Mouse (Mus musculus): ENCODE measurements around the gene Trub2. TPM values are rescaled to one million over a fixed set of nuclear protein-coding genes. Genes with fewer than 3 reads are reported as not detected.
"Not testable (repeated sequence)": the region's sequence is repeated elsewhere in the genome, so short reads cannot be mapped to it uniquely, and the experiment has no call there.

Gene Trub2
- total and polyA plus RNA-seq, 3 experiments: 7.9 to 66.4 (median 30.5) TPM

- no peaks in the 10 kb centered on the region for H3K27me3 ChIP-seq (ENCODE audit: insufficient read depth, low read length)
- no peak for DNase-seq (ENCODE audit: low spot score)
- no peak for TF ChIP-seq GATA2 (IDR thresholded peaks at IDR 0.05; ENCODE audit: borderline replicate concordance, low read depth, low read length)
- TF ChIP-seq TAL1 (conservative IDR thresholded peaks at IDR 0.05; ENCODE audit: low read depth, low read length): no peak
- no peak for TF ChIP-seq CTCF (IDR thresholded peaks at IDR 0.05; ENCODE audit: low read depth, low read length)
- no peak for TF ChIP-seq GATA1 (IDR thresholded peaks at IDR 0.05; ENCODE audit: borderline replicate concordance, low read length)
- TF ChIP-seq POLR2AphosphoS5 (IDR thresholded peaks at IDR 0.05; ENCODE audit: insufficient replicate concordance, low read depth, low read length): no peak
- H3K4me3 ChIP-seq (ENCODE audit: low read depth, low read length): no peak overlapping the region
- no peaks in the 10 kb centered on the region; the same call in 1 of the 2 replicates for H3K9me3 ChIP-seq (replicated peaks)
- H3K4me1 ChIP-seq (ENCODE audit: insufficient read depth, low read depth, low read length): peaks cover 27% of the 10 kb centered on the region
- no peak for ATAC-seq (ENCODE audit: extremely low read depth, insufficient number of reproducible peaks, low FRiP score, poor library complexity, severe bottlenecking)
- peaks cover 73% of the 10 kb centered on the region for H3K36me3 ChIP-seq (replicated peaks)
Measured at GRCm38 (mm10) chr2:29784290-29784689, 4.0 kb downstream of the Trub2 start.

- ATAC-seq (ENCODE audit: extremely low read depth, insufficient number of reproducible peaks, low FRiP score, poor library complexity, severe bottlenecking); H3K4me3 ChIP-seq (ENCODE audit: low read depth, low read length); H3K9me3 ChIP-seq (replicated peaks); H3K27me3 ChIP-seq (ENCODE audit: insufficient read depth, low read length); DNase-seq (ENCODE audit: low spot score): not testable (repeated sequence)
- peaks cover 18% of the 10 kb centered on the region for H3K4me1 ChIP-seq (ENCODE audit: insufficient read depth, low read depth, low read length)
- peaks cover 97% of the 10 kb centered on the region for H3K36me3 ChIP-seq (replicated peaks)
Measured at GRCm38 (mm10) chr2:29781256-29781655, 7.0 kb downstream of the Trub2 start.

- no peaks in the 10 kb centered on the region for H3K9me3 ChIP-seq (replicated peaks)
- H3K36me3 ChIP-seq (replicated peaks): peaks cover 39% of the 10 kb centered on the region
- no peak overlapping the region for H3K4me3 ChIP-seq (ENCODE audit: low read depth, low read length)
- H3K4me1 ChIP-seq (ENCODE audit: insufficient read depth, low read depth, low read length): peaks cover 12% of the 10 kb centered on the region
- DNase-seq (ENCODE audit: low spot score) (no peak), ATAC-seq (ENCODE audit: extremely low read depth, insufficient number of reproducible peaks, low FRiP score, poor library complexity, severe bottlenecking) (no peak)
- no peak for TF ChIP-seq CTCF (IDR thresholded peaks at IDR 0.05; ENCODE audit: low read depth, low read length)
- H3K27me3 ChIP-seq (ENCODE audit: insufficient read depth, low read length): peaks cover under 1% of the 10 kb centered on the region; the same call in 1 of the 2 replicates
Measured at GRCm38 (mm10) chr2:29773323-29773722, 15.0 kb downstream of the Trub2 start.

- peaks cover 10% of the 10 kb centered on the region for H3K4me1 ChIP-seq (ENCODE audit: insufficient read depth, low read depth, low read length)
- TF ChIP-seq CTCF (IDR thresholded peaks at IDR 0.05; ENCODE audit: low read depth, low read length) (no peak), TAL1 (conservative IDR thresholded peaks at IDR 0.05; ENCODE audit: low read depth, low read length) (no peak), POLR2AphosphoS5 (IDR thresholded peaks at IDR 0.05; ENCODE audit: insufficient replicate concordance, low read depth, low read length) (no peak; the same call in 1 of the 2 replicates), GATA2 (IDR thresholded peaks at IDR 0.05; ENCODE audit: borderline replicate concordance, low read depth, low read length) (no peak), GATA1 (IDR thresholded peaks at IDR 0.05; ENCODE audit: borderline replicate concordance, low read length) (no peak)
- peaks cover 24% of the 10 kb centered on the region for H3K36me3 ChIP-seq (replicated peaks)
- H3K27me3 ChIP-seq (ENCODE audit: insufficient read depth, low read length): peaks cover 14% of the 10 kb centered on the region
- H3K9me3 ChIP-seq (replicated peaks): no peaks in the 10 kb centered on the region
- DNase-seq (ENCODE audit: low spot score): no peak
- no peak overlapping the region for H3K4me3 ChIP-seq (ENCODE audit: low read depth, low read length)
- ATAC-seq (ENCODE audit: extremely low read depth, insufficient number of reproducible peaks, low FRiP score, poor library complexity, severe bottlenecking): no peak
Measured at GRCm38 (mm10) chr2:29771611-29772461, 16.5 kb downstream of the Trub2 start.

- DNase-seq (ENCODE audit: low spot score): no peak
- no peak for TF ChIP-seq TAL1 (conservative IDR thresholded peaks at IDR 0.05; ENCODE audit: low read depth, low read length)
- no peak for TF ChIP-seq POLR2AphosphoS5 (IDR thresholded peaks at IDR 0.05; ENCODE audit: insufficient replicate concordance, low read depth, low read length)
- TF ChIP-seq GATA1 (IDR thresholded peaks at IDR 0.05; ENCODE audit: borderline replicate concordance, low read length): no peak
- no peak for TF ChIP-seq GATA2 (IDR thresholded peaks at IDR 0.05; ENCODE audit: borderline replicate concordance, low read depth, low read length)
- no peak for TF ChIP-seq CTCF (IDR thresholded peaks at IDR 0.05; ENCODE audit: low read depth, low read length)
- no peak for ATAC-seq (ENCODE audit: extremely low read depth, insufficient number of reproducible peaks, low FRiP score, poor library complexity, severe bottlenecking)
- H3K4me3 ChIP-seq (ENCODE audit: low read depth, low read length): no peak overlapping the region
- H3K4me1 ChIP-seq (ENCODE audit: insufficient read depth, low read depth, low read length): peaks cover 10% of the 10 kb centered on the region
- no peaks in the 10 kb centered on the region for H3K9me3 ChIP-seq (replicated peaks)
- peaks cover 22% of the 10 kb centered on the region for H3K27me3 ChIP-seq (ENCODE audit: insufficient read depth, low read length)
- H3K36me3 ChIP-seq (replicated peaks): peaks cover 9% of the 10 kb centered on the region
Measured at GRCm38 (mm10) chr2:29770162-29770561, 18.1 kb downstream of the Trub2 start.

GRCm38 (mm10) chr2:29768901-29769300 is 19.4 kb downstream of the Trub2 start:
- H3K36me3 ChIP-seq (replicated peaks): peaks cover 6% of the 10 kb centered on the region
- TF ChIP-seq GATA2 (IDR thresholded peaks at IDR 0.05; ENCODE audit: borderline replicate concordance, low read depth, low read length): no peak
- TF ChIP-seq GATA1 (IDR thresholded peaks at IDR 0.05; ENCODE audit: borderline replicate concordance, low read length): no peak
- TF ChIP-seq TAL1 (conservative IDR thresholded peaks at IDR 0.05; ENCODE audit: low read depth, low read length): no peak
- TF ChIP-seq POLR2AphosphoS5 (IDR thresholded peaks at IDR 0.05; ENCODE audit: insufficient replicate concordance, low read depth, low read length): no peak
- TF ChIP-seq CTCF (IDR thresholded peaks at IDR 0.05; ENCODE audit: low read depth, low read length): no peak
- H3K4me1 ChIP-seq (ENCODE audit: insufficient read depth, low read depth, low read length): peaks cover 10% of the 10 kb centered on the region
- DNase-seq (ENCODE audit: low spot score): no peak
- no peak overlapping the region for H3K4me3 ChIP-seq (ENCODE audit: low read depth, low read length)
- no peak for ATAC-seq (ENCODE audit: extremely low read depth, insufficient number of reproducible peaks, low FRiP score, poor library complexity, severe bottlenecking)
- peaks cover 22% of the 10 kb centered on the region for H3K27me3 ChIP-seq (ENCODE audit: insufficient read depth, low read length)
- no peaks in the 10 kb centered on the region for H3K9me3 ChIP-seq (replicated peaks)
